Mouse (Mus musculus) skeletal muscle tissue, adult 2 months (tissue): ENCODE data around the gene Gm49387.

Experiments used
- DNase-seq: peaks from one replicate; pipeline ENCODE4 v3.0.0-alpha.2; 2012; ENCODE audit warnings: low read depth, low spot score

The Gm49387 gene

DNA sequence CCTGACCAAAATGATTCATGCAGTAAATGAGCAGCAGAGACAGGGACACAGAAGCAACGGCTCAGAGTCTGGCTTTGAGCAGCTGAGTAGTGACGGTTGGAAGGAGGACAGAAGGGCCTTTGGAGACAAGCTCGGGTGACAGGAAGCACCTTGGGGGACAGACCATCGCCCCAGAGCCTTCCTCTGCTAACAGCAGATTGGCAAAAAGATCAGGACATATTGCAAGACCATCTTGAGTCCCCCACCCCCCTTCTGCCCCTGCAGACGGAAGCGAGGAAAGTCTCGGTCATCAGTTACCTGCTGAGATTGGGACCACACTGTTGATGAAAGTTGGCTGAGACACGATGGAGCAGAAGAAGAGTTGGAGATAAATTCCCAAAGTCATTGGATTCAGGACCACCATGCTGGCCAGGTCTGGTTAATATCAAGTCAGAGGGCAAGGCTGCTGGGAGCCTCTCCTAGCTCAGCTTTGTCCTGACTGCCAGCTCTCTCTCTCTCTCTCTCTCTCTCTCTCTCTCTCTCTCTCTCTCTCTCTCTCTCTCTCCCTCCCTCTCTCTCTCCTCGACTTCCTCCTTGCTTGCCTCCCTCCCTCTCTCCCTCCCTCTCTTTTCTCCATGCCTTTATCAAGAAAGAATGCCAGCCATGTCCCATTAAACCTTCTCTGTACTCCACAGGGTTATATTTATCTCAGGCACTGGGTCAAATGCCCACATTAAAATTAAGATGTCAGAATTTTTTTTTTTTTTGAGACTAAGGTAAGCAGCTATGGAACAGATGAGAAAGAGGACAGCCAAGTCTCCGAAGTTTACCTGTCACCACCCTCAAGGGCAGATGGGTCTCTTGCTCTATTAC lies 63.6 kb downstream of the Gm49387 start:
- DNase-seq, result no peak

DNA sequence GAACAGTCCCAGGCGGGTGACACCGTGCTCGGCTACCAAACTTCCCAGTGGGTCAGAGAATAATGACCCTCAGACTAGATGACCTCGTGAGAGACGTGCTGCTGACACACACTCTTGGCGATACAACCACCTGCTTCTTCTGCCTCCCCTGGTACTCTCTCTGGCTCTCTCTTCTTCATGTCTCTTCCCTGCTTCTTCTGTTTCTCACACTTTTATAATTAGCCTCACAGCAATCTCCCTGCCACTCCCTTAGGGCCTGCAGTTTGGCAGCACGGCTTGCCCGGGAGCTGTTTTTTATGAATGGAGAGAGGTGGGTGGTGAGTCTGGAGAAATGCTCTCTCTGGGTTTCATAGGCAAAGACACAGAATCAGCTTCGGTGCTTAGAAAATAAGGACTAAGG lies 64.8 kb downstream of the Gm49387 start:
- DNase-seq, result peak; percentile 57

DNA sequence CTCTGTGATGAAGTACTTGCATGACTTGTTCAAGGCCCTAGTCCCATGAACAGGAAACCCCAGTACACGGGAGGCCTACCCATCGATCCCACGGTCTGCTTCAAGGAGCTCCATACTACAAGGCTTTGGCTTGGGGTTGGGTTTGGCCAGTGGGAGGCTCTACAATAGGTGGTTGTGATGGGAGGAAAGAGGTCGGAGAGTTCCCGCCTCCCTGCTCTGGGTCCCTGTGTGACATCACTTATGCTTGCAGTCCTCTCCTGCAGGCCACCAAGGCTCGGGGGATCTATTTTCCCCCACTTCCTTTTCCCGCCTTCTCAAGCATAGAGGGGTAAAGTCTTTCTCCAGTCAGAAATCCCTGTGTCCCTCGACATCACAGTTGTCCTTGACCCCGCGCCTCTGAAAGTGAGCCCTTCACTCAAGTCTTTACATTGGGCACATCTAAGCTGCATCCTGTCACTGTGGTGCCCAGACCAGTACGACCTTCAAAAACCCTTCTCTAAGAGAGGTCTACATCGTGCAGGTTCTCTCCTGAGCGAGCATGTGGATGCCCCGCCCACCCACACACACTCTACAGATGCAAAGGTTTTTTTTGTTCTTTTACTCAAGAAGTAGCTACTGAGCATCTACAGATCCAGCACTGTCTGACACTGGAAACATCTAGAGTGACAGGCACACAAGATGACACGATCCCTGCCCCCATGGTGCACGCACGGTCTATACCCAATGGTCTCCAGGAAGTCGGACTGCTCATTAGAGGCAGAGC lies 65.6 kb downstream of the Gm49387 start:
- DNase-seq, result no peak

DNA sequence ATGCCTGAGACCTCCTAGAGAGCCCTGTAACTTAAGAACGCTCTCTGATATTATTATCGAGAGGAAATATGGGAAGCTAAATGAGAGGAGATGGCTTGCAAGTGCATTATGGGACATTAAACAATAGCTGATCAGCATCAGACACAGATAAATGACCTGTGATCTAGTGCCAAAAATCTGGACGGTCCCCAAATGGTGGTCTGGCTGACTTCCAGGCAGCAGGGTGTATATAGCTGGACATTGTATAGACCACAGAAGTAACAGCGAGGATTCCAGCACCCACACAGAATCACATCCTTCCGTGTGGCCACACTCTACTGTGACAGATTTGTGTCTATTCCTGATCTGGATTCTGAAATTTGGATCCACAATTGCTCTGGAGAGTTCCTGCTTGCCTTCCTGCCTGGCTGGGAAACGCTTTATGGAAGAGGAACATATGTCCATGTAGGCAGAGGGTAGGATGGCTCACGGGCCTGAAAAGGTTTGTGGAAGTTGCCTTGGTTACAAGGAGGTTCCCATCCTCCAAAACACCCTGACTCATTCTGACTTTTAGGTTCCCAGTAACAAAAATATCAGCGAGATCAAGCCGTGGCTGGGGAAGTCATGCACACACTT lies 68.0 kb downstream of the Gm49387 start:
- no peak for DNase-seq

DNA sequence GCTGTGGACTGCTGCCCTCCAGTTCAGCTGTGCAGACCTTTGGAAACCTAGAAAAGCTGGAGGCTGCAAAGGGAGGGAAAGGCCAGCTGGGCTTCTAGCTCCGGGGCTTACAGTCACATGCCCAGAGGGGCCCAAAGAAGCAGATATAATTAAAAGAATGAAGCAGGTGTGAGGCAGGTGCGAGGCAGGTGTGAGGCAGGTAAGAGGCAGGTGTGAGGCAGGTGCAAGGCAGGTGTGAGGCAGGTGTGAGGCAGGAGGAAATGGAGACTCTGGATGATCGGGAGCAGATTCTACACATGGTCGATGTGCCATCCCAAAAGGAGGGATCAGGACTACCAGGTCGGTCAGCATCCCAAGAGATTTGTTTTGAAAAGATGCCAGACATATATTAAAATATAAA lies 69.3 kb downstream of the Gm49387 start:
- no peak for DNase-seq

DNA sequence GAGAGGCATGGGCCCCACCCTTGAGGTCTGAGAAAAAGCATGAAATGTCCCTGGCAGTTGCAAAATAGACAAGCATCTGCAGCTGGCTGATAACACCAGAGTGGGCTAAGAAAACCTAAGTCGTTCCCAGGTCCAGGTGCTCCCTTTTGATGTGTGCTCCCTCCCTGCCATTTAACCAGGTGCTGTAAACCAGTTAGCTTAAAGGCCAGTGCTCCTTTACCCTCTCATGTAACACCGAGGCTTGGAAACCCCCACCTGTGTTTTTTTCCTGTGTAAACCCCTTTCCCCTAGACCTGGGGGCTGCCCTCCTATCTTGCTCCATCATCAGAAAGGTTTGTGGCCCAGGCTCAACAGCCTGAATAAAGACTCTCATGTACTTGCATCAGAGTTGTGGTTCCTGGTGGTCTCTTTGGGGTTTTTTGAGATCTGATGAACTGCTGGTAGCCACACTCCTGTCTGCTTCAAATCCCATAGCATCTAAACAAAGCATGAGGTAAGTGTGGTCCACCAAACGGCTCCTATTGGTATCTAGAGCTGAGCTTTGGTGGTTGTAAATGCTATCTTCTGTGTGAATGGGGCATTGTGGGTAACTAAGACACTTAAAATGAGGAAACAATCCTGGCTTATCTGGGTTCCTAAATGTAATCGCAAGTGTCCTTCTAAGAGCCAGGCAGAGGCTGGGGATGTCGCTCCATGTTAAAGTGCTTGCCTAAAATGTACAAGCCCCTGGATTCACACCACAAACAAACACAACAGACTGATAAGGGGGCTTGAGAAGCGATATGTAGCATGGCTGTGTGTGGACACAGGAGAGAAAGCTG lies 70.3 kb downstream of the Gm49387 start:
- no peak for DNase-seq

DNA sequence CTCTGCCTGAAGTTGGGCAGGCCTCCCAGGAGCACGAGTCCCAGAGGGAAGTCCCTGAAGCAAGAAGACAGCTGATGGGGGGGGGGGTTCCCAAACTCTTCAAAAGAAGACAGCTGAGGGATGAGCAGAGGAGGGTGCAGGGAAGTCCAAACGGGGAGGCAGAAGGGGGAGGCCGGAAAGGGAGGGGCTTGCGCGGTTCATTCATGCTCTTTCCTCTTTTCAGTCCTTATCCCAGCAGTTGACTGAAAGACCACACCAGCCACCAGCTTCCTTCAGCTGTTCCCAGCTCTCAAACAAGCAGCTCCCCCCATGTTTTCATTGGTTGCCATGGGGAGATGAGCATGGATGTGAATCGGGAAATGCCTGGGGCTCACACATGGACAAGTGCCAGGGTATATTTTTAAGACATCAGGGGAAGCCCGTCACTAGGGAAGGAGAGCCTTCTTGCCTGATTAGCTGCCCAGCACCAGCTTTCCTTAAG lies 71.5 kb downstream of the Gm49387 start:
- DNase-seq, result peak; percentile 32

DNA sequence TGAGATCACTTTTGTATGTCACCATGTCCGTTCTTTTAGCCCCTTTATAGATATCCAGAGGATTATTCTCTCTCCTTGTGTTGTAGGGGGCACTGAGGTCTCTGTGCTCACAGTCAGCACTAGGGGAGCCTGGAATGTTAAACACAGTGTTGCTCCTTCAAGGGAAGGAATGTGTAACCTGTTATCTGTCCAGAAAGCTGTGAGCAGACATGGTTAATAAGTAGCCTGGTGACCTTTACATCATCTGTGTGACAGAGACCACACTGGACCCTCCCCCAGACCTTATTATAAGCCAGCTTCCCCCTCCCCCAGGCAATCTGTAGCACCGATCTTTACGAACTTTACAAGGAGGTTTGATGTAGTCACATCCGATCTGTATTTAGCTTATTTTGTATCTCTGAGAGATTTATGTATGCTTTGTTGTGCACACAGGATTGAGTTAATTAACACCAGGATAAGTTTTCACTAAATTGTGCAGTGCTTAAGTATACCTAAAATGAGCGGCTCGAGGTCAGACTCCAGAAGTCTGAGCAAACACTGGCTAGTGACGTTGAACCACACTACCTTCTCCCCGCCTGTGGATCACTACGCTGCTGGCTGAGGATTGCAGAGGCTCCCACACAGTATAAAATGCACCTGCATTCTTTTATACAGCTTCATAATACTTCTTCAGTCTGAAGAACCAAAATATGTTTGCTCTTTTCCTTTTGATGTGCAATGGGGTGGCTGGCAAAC lies 75.0 kb downstream of the Gm49387 start:
- no peak for DNase-seq

DNA sequence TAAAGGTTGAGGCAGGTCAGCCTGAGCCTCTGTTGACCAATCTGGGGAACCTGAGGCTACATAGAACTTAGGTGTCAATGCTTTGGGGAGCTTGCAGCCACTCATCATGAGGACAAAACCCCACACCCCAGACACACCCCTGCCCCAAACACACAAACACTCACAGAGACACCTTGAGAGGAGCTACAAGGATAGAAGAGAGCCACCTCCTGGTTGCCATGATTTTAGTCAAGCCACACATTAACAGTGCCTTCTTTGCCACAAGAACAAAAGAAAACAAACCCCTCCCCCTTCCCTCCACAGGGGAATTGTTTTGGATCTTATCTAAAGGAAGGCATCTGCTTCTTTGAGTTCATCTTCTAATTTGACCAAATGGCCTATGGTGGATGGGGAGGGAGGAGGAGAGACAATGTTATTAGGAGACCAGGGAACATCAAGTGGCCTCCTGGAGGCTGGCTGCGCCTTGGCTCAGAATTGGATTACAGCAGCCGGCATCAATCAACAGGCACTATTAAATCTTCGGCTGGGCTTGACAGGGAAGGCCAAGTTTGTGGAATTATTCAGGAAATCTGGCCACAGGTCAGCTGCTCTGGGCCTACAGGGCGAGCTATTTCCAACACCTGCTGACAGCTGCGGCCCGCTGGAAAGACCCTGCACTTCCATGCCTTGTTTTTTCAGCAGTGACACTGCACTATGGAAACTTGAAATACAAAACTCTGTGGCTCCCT lies 76.1 kb downstream of the Gm49387 start:
- DNase-seq, result peak; percentile 24

DNA sequence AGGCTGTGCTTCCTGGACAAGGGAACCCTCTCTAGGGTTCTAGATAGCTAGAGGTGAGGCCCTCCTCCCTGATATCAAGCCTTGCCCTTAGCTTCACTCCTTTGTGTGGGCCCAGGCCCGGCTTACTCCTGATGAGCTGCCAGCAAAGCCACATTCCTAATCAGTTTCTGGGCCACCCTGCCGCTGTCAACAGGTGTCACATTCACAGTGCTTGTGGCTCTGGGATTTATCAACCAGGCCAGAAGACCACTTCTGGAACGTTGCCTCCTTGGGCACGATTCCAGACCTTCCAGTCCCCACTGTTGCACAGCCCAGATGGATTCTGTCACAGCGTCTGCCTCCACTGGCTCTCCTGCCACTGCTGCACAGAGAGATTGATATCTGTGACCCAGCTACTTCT lies 79.8 kb downstream of the Gm49387 start:
- DNase-seq, result no peak

DNA sequence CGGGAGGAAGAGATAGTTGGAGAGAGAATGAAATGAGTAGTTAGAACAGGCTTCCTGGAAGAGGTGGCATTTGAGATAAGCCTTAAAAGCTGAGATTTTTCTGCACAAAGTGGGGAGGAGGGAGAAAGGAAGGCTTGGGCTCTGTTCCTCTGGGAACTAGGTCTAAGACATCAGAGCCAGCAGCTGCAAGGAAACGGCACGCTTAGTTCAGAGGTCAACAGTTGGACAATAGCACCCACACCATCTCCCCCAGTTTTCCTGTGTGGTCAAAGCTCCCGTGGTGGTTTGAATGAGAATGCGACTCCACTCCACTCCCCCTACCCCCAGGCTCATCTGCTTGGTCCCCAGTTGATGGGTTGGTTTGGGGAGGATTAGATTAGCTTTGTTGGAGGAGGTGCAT lies 81.5 kb downstream of the Gm49387 start:
- no peak for DNase-seq

DNA sequence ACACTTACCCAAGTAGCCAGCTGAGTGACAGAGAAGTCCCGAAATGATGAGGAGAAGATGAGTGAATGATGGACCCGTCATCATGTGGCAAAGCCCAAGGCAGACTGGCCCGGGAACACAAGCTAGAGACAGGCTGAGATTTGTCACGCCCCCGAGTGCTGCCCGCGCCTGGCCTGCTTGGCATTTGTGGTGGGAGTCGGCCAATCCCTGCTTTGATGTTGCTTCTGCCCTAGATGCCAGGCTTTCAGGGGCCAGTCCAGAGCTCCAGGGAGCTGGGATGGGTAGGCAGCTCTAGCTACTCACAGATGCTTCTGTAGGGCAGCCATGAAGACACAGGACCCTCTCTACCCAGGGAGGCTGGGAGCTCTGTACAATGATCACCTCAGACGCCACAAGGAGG lies 82.9 kb downstream of the Gm49387 start:
- no peak for DNase-seq

DNA sequence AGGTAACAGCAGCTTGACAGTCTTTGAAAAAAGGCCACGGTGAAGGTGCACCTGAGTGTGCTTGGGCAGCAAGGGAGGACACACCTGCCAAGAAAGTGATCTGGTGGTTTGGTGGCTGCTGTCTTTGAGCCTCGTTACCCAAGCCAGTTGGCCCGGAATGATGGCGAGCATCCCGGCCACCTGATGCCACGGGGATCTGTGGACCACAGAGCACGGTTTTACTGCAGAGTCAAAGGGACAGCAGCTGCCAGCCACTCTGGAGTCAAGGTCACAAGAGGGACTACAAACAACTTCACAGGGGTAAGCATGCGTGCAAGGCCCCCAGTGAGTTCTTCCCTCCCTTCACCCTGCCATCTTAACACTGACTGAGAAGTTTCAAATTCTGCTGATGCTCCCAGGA lies 83.4 kb downstream of the Gm49387 start:
- DNase-seq, result peak; percentile 43

DNA sequence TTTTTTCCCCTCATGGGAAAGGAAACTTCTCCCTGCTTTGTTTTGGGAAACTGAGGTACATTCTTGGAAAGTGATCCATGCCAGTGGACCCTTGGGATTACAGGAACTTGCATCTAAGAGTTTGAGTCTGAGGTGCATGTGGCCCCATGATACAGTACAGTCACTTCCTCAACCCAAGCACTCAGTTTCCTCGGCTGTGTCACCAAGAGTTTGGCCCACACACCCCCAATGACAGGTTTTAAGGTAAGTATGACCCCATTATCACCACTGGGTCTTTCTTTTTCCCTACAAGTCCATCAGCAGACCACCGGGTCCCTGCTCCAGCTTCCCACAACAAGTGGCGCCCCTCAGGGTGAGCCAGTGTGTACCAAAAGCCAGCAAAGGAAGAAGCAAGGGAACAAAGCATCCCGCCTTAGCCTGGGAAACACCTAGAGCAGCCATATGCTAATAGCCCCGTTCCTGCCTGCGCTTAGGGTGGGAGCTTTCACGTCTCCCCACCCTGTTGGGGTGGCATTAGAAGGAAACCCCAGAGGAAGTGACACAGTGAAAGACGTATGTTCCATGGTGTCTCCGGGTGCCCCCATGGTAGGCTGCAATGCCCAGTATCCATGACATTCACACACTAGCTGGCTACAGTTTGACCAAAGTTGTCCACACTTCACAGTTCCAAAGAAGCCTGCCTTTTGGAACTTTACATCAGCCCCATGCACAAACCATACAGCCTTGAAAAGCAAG lies 84.0 kb downstream of the Gm49387 start:
- no peak for DNase-seq

DNA sequence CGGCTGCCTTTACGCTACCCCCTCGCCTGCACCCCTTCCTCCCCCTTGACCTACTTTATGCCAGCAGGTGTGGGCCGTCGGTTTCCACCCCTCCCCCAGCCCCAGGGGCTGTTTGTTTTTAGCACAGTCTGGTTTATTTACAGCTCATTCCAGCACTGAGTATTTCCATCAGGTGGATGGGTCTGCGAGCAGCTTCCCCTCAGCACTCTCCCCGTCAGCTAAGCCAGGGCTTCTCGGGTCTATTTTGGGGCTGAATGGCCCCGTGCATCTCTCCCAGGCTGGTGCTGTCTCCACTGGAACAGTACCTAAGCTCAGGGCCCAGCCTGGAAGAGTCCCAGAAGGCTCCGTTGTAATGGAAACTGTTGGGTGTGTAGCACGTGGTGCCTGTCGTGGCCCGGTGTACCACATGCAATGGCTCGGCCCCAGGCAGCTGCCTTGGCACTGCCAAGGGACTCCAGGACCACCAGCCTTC lies 84.7 kb downstream of the Gm49387 start:
- peak; percentile 70 for DNase-seq

DNA sequence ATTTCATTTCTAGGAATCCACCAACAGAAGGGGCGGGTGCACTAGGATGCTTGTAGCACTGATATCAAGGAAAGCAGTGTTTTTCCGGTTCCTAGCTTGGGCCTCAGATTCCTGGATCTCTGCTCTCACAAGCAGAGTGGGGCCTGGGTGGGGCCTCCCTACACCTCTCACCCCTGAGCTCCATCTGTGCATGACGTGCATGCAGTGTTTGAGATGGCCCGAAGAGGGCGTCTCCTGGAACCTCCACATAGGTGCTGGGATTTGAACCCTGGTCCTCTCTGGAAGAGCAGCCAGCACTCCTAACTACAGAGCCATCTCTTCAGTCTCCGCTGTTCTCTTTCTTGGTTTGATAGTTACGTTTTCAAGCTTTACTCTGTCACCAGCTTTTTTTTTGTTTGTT lies 85.7 kb downstream of the Gm49387 start:
- DNase-seq, result no peak

DNA sequence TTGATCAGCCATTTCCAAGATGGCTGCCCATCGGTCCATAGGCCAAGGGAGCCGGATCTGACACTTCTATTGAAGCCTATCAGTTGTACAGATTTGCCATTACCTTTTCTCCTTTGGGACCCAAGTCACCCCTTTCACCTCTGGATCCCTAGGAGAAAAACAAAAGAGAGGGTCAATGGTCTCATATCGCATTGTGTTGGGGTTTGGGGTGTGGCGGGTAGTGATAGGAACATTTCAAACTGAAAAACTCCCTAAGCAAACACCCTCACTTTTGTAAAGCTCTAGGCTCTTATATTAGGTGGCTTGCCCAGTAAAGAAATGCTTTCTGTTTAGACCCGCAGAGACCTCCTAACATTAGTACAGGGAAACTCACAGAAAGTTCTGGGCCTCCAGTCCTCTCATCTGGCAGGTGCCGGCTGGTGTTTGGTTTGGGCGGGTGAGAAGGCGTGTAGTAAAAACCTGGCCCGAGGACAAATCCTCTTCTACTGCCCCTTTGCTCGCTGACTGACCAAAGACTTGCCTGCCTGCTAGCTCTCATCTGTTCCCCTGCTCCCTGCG lies 96.7 kb downstream of the Gm49387 start:
- no peak for DNase-seq

DNA sequence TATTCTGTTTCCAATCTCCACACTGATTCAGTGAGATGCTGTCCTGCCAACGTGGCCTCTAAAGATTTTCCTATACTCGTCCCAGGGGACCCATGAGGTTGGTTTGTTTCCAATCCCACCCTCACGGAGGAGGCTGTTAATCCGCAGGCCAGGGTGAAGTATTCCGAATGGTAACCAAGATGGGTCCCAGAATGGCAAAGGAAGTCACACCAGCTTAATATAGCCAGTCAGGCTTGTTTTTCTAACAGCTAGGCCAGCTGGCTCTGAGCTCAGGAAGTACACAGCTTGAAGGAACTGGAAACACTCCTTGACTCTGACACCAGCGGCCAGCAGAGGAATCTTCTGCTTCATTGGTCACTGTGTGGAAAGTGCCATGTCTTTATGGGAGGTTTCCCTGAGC lies 103.4 kb downstream of the Gm49387 start:
- DNase-seq, result peak; percentile 73

DNA sequence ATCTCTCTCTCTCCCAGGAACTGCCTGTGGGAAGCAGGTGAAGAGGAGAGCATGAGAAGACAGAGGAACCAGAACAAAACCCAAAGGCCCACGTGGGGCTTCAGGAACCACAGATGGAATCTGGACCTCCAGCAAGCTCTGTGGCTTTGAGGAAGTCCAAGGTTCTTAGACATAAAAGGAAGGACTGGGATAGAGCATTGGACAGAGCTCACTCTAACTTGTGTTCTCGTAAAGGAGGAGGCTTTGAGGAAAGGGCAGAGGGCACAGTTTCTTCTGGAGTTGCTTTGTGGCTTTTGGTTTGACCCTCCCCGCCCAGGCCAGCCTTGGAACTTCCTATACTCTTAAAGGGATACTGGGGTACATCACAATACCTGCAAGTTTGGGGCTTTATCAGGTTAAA lies 108.0 kb downstream of the Gm49387 start:
- no peak for DNase-seq
